Mouse (Mus musculus) macrophage (primary cell): Measurements from ENCODE around the gene Mfsd4b1. TPM values are rescaled to one million over a fixed set of nuclear protein-coding genes. Genes with fewer than 3 reads are reported as not detected.

Source experiments
- H3K27ac ChIP-seq: fragments of 350-480 bp; formaldehyde crosslinking; 2 replicates; pipeline ENCODE4 v1.9.0; 2021
- H3K36me3 ChIP-seq: fragments of 350-480 bp; formaldehyde crosslinking; 2 replicates; pipeline ENCODE4 v1.9.0; 2021; ENCODE audit errors: inconsistent target
- H3K4me3 ChIP-seq: fragments of 350-480 bp; formaldehyde crosslinking; 2 replicates; pipeline ENCODE4 v1.9.0; 2021; ENCODE audit errors: inconsistent target
- H3K79me2 ChIP-seq: fragments of 350-480 bp; formaldehyde crosslinking; 2 replicates; pipeline ENCODE4 v1.9.0; 2021; ENCODE audit errors: inconsistent target
- WGBS: methylation state at CpG from one replicate; pipeline ENCODE4 v1.1.7; 2026; ENCODE audit warnings: inconsistent platforms; ENCODE audit not compliant: missing documents; 5-methylcytosine and 5-hydroxymethylcytosine counted together
- polyA plus RNA-seq: library from polyadenylated mRNA; stranded (reverse); fragments of 250-400 nt; gene quantifications from 3 replicates; pipeline ENCODE4 v1.2.4, GENCODE M21; 2018; ENCODE audit warnings: inconsistent platforms

Mfsd4b1 gene
- polyA plus RNA-seq, 1 experiment from 2014 or later = not detected

- Histone ChIP-seq H3K79me2 (peaks cover 12% of the 10 kb centered on the region), H3K4me3 (no peak overlapping the region), H3K27ac (no peak overlapping the region), H3K36me3 (peaks cover 20% of the 10 kb centered on the region; the same call in 1 of the 2 replicates)
- WGBS = 87% methylated on average over 6 of the region's 8 CpGs
Measured at GRCm38 (mm10) chr10:40054455-40054854, 29.4 kb upstream of the Mfsd4b1 start.

GRCm38 (mm10) chr10:40053896-40054295 is 28.8 kb upstream of the Mfsd4b1 start:
- Histone ChIP-seq H3K4me3 (no peak overlapping the region), H3K36me3 (peaks cover 20% of the 10 kb centered on the region; the same call in 1 of the 2 replicates), H3K79me2 (peaks cover 6% of the 10 kb centered on the region; the same call in 1 of the 2 replicates), H3K27ac (no peak overlapping the region)
- 97% methylated on average over 4 of the region's 4 CpGs for WGBS

GRCm38 (mm10) chr10:40053257-40053895 is 28.3 kb upstream of the Mfsd4b1 start:
- Histone ChIP-seq H3K4me3 (no peak overlapping the region), H3K36me3 (peaks cover 20% of the 10 kb centered on the region; the same call in 1 of the 2 replicates), H3K79me2 (peaks cover 1% of the 10 kb centered on the region; the same call in 1 of the 2 replicates), H3K27ac (no peak overlapping the region)
- WGBS = 61% methylated on average over 3 of the region's 3 CpGs

- Histone ChIP-seq H3K36me3 (peaks cover 20% of the 10 kb centered on the region; the same call in 1 of the 2 replicates), H3K27ac (no peak overlapping the region), H3K4me3 (no peak overlapping the region), H3K79me2 (no peaks in the 10 kb centered on the region; the same call in 1 of the 2 replicates)
- WGBS = 91% methylated on average over 3 of the region's 3 CpGs
Measured at GRCm38 (mm10) chr10:40051997-40052396, 26.9 kb upstream of the Mfsd4b1 start.

GRCm38 (mm10) chr10:40050763-40051162 is 25.7 kb upstream of the Mfsd4b1 start:
- H3K36me3 ChIP-seq = peaks cover 20% of the 10 kb centered on the region; the same call in 1 of the 2 replicates
- WGBS = 96% methylated on average over 2 of the region's 2 CpGs

GRCm38 (mm10) chr10:40041339-40041738 is 16.3 kb upstream of the Mfsd4b1 start:
- H3K79me2 ChIP-seq = no peaks in the 10 kb centered on the region; the same call in 1 of the 2 replicates
- H3K27ac ChIP-seq = no peak overlapping the region
- H3K36me3 ChIP-seq = peaks cover 30% of the 10 kb centered on the region
- WGBS = 72% methylated on average over 4 of the region's 4 CpGs
- H3K4me3 ChIP-seq = no peak overlapping the region

More at GRCm38 (mm10) chr10:40050763-40051162, 25.7 kb upstream of the Mfsd4b1 start:
- no peak overlapping the region for H3K4me3 ChIP-seq
- H3K79me2 ChIP-seq = no peaks in the 10 kb centered on the region; the same call in 1 of the 2 replicates
- no peak overlapping the region for H3K27ac ChIP-seq

- WGBS = 94% methylated on average over 24 of the region's 24 CpGs
- Histone ChIP-seq H3K4me3 (no peak overlapping the region), H3K36me3 (peaks cover 56% of the 10 kb centered on the region), H3K27ac (no peak overlapping the region), H3K79me2 (no peaks in the 10 kb centered on the region)
Measured at GRCm38 (mm10) chr10:40036686-40037560, 11.9 kb upstream of the Mfsd4b1 start.

GRCm38 (mm10) chr10:40034956-40035355 is 9.9 kb upstream of the Mfsd4b1 start:
- WGBS = 97% methylated on average over 6 of the region's 6 CpGs
- Histone ChIP-seq H3K36me3 (peaks cover 50% of the 10 kb centered on the region), H3K27ac (no peak overlapping the region), H3K79me2 (no peaks in the 10 kb centered on the region), H3K4me3 (no peak overlapping the region)

- H3K4me3 ChIP-seq = no peak overlapping the region
- H3K36me3 ChIP-seq = peaks cover 41% of the 10 kb centered on the region
- H3K27ac ChIP-seq = no peak overlapping the region
- WGBS = 95% methylated on average over 2 of the region's 2 CpGs
- no peaks in the 10 kb centered on the region for H3K79me2 ChIP-seq
Measured at GRCm38 (mm10) chr10:40032897-40033296, 7.8 kb upstream of the Mfsd4b1 start.

- Histone ChIP-seq H3K36me3 (peaks cover 20% of the 10 kb centered on the region; the same call in 1 of the 2 replicates), H3K4me3 (no peak overlapping the region), H3K27ac (no peak overlapping the region), H3K79me2 (no peaks in the 10 kb centered on the region)
- 93% methylated on average over 6 of the region's 6 CpGs for WGBS
Measured at GRCm38 (mm10) chr10:40030716-40031115, 5.6 kb upstream of the Mfsd4b1 start.

GRCm38 (mm10) chr10:40029610-40030009 is 4.5 kb upstream of the Mfsd4b1 start:
- Histone ChIP-seq H3K79me2 (no peaks in the 10 kb centered on the region), H3K27ac (no peak overlapping the region), H3K36me3 (peaks cover 9% of the 10 kb centered on the region; the same call in 1 of the 2 replicates), H3K4me3 (no peak overlapping the region)
- 96% methylated on average over 2 of the region's 2 CpGs for WGBS

GRCm38 (mm10) chr10:40028091-40028490 is 3.0 kb upstream of the Mfsd4b1 start:
- Histone ChIP-seq H3K4me3 (no peak overlapping the region), H3K27ac (no peak overlapping the region), H3K79me2 (no peaks in the 10 kb centered on the region), H3K36me3 (no peaks in the 10 kb centered on the region)
- WGBS = 90% methylated on average over 8 of the region's 8 CpGs

GRCm38 (mm10) chr10:40026546-40026945 is 1.5 kb upstream of the Mfsd4b1 start:
- Histone ChIP-seq H3K36me3 (no peaks in the 10 kb centered on the region), H3K4me3 (no peak overlapping the region), H3K79me2 (no peaks in the 10 kb centered on the region), H3K27ac (no peak overlapping the region)
- WGBS = 98% methylated on average over 3 of the region's 5 CpGs

GRCm38 (mm10) chr10:40025560-40025959 is 492 bp upstream of the Mfsd4b1 start:
- no peaks in the 10 kb centered on the region for H3K36me3 ChIP-seq
- no peaks in the 10 kb centered on the region for H3K79me2 ChIP-seq
- H3K4me3 ChIP-seq = no peak overlapping the region
- WGBS = 72% methylated on average over 8 of the region's 8 CpGs
- no peak overlapping the region for H3K27ac ChIP-seq

GRCm38 (mm10) chr10:40020401-40020800 is 4.7 kb downstream of the Mfsd4b1 start:
- H3K36me3 ChIP-seq = no peaks in the 10 kb centered on the region
- peak overlapping the region; percentile 70 for H3K27ac ChIP-seq
- no peaks in the 10 kb centered on the region for H3K79me2 ChIP-seq
- 50% methylated on average over 2 of the region's 2 CpGs for WGBS
- no peak overlapping the region for H3K4me3 ChIP-seq
